Mouse (Mus musculus) forebrain, embryonic 14.5 days (tissue): ENCODE data around the gene Trim37. TPM values are rescaled to one million over a fixed set of nuclear protein-coding genes. Genes with fewer than 3 reads are reported as not detected.

ENCODE experiments used
- ATAC-seq: fragments of 200-750 bp; cut with Nextera tagmentation; 2 replicates; pipeline ENCODE4 v1.8.0; 2017; ENCODE audit warnings: mild to moderate bottlenecking, moderate library complexity
- DNase-seq: peaks from one replicate; pipeline ENCODE4 v3.0.0-alpha.2; 2015; ENCODE audit warnings: low spot score
- H3K27ac ChIP-seq: fragments of 300-500 bp; sonication (generic); 2 replicates; pipeline ENCODE4 v1.5.1; 2014; ENCODE audit warnings: low read depth, mild to moderate bottlenecking, control low read depth, low read length, moderate library complexity
- H3K27me3 ChIP-seq: fragments of 300-500 bp; sonication (generic); replicated peaks from 2 replicates; pipeline ENCODE4 v1.6.1; 2014; ENCODE audit warnings: low read length, control low read depth, mixed read lengths; ENCODE audit not compliant: control insufficient read depth, insufficient read depth
- H3K36me3 ChIP-seq: fragments of 300-500 bp; sonication (generic); 2 replicates; pipeline ENCODE4 v1.6.1; 2014; ENCODE audit warnings: low read length, control low read depth; ENCODE audit not compliant: control insufficient read depth, insufficient read depth
- H3K4me1 ChIP-seq: fragments of 300-500 bp; sonication (generic); 2 replicates; pipeline ENCODE4 v1.6.1; 2014; ENCODE audit warnings: antibody characterized with exemption, low read length, control low read depth; ENCODE audit not compliant: control insufficient read depth, insufficient read depth
- H3K4me2 ChIP-seq: fragments of 300-500 bp; sonication (generic); 2 replicates; pipeline ENCODE4 v1.6.1; 2014; ENCODE audit warnings: mild to moderate bottlenecking, control low read depth, low read length
- H3K4me3 ChIP-seq: fragments of 300-500 bp; sonication (generic); 2 replicates; pipeline ENCODE4 v1.5.1; 2014; ENCODE audit warnings: low read depth, low read length, control low read depth
- H3K9ac ChIP-seq: fragments of 300-500 bp; sonication (generic); 2 replicates; pipeline ENCODE4 v1.6.1; 2014; ENCODE audit warnings: mild to moderate bottlenecking, low read length, control low read depth, moderate library complexity
- H3K9me3 ChIP-seq: fragments of 300-500 bp; sonication (generic); replicated peaks from 2 replicates; pipeline ENCODE4 v1.6.1; 2016; ENCODE audit warnings: low read length, control low read depth, mixed read lengths; ENCODE audit not compliant: control insufficient read depth
- WGBS: fragments of 180-500 bp; shearing (Covaris S2); extraction: QIAGEN DNeasy Blood & Tissue Kit; methylation state at CpG from one replicate; pipeline ENCODE4 v1.1.7; 2014; 5-methylcytosine and 5-hydroxymethylcytosine counted together
- polyA plus RNA-seq: library from polyadenylated mRNA; unstranded; fragments of >200 nt; fragmentation: Nextera tagmentation; extraction: Ambion mirVana; gene quantifications from 2 replicates; pipeline ENCODE4 v1.2.1, GENCODE M21; 2014

Gene Trim37
- polyA plus RNA-seq, 1 experiment from 2014 or later, result 88.1 TPM

GRCm38 (mm10) chr11:87175031-87175430 lies 48.2 kb downstream of the Trim37 start:
- Histone ChIP-seq H3K4me2 (no peak overlapping the region), H3K9ac (no peak overlapping the region), H3K9me3 (no peaks in the 10 kb centered on the region), H3K36me3 (peaks cover 34% of the 10 kb centered on the region), H3K27ac (no peak overlapping the region), H3K27me3 (no peaks in the 10 kb centered on the region), H3K4me1 (no peaks in the 10 kb centered on the region), H3K4me3 (no peak overlapping the region)
- 97% methylated on average over 4 of the region's 4 CpGs for WGBS
- ATAC-seq (no peak), DNase-seq (no peak)

GRCm38 (mm10) chr11:87212313-87212712 lies 85.4 kb downstream of the Trim37 start:
- WGBS, result 86% methylated on average over 5 of the region's 5 CpGs

GRCm38 (mm10) chr11:87222686-87223085 lies 95.8 kb downstream of the Trim37 start:
- no peaks in the 10 kb centered on the region for H3K27me3 ChIP-seq
- no peaks in the 10 kb centered on the region for H3K4me1 ChIP-seq
- H3K9ac ChIP-seq, result no peak overlapping the region
- ATAC-seq (no peak), DNase-seq (no peak)
- H3K9me3 ChIP-seq, result no peaks in the 10 kb centered on the region
- 89% methylated on average over 3 of the region's 3 CpGs for WGBS
- H3K36me3 ChIP-seq, result peaks cover 47% of the 10 kb centered on the region
- no peak overlapping the region for H3K4me2 ChIP-seq
- no peak overlapping the region for H3K4me3 ChIP-seq
- H3K27ac ChIP-seq, result no peak overlapping the region

More at GRCm38 (mm10) chr11:87212313-87212712, 85.4 kb downstream of the Trim37 start:
- H3K27ac ChIP-seq, result no peak overlapping the region
- H3K4me1 ChIP-seq, result no peaks in the 10 kb centered on the region
- DNase-seq (no peak), ATAC-seq (no peak)
- H3K4me2 ChIP-seq, result no peak overlapping the region
- no peak overlapping the region for H3K4me3 ChIP-seq
- peaks cover 42% of the 10 kb centered on the region for H3K36me3 ChIP-seq
- no peak overlapping the region for H3K9ac ChIP-seq
- no peaks in the 10 kb centered on the region for H3K27me3 ChIP-seq
- no peaks in the 10 kb centered on the region for H3K9me3 ChIP-seq

- H3K4me1 ChIP-seq, result no peaks in the 10 kb centered on the region
- no peak overlapping the region for H3K4me3 ChIP-seq
- H3K4me2 ChIP-seq, result no peak overlapping the region
- no peaks in the 10 kb centered on the region for H3K9me3 ChIP-seq
- no peak overlapping the region for H3K27ac ChIP-seq
- ATAC-seq (no peak), DNase-seq (no peak)
- WGBS, result 80% methylated on average over 5 of the region's 5 CpGs
- H3K27me3 ChIP-seq, result no peaks in the 10 kb centered on the region
- H3K36me3 ChIP-seq, result peaks cover 45% of the 10 kb centered on the region
- no peak overlapping the region for H3K9ac ChIP-seq
Observed at GRCm38 (mm10) chr11:87227056-87227455, 100.2 kb downstream of the Trim37 start.

- Histone ChIP-seq H3K4me2 (no peak overlapping the region), H3K4me3 (no peak overlapping the region), H3K9ac (no peak overlapping the region), H3K9me3 (no peaks in the 10 kb centered on the region), H3K27me3 (no peaks in the 10 kb centered on the region), H3K36me3 (peaks cover 38% of the 10 kb centered on the region), H3K4me1 (no peaks in the 10 kb centered on the region), H3K27ac (no peak overlapping the region)
- 94% methylated on average over 5 of the region's 5 CpGs for WGBS
- ATAC-seq (no peak), DNase-seq (no peak)
Observed at GRCm38 (mm10) chr11:87233377-87233776, 106.5 kb downstream of the Trim37 start.

GRCm38 (mm10) chr11:87234743-87235485 lies 108.0 kb downstream of the Trim37 start:
- Histone ChIP-seq H3K4me3 (no peak overlapping the region), H3K9me3 (no peaks in the 10 kb centered on the region), H3K27me3 (no peaks in the 10 kb centered on the region), H3K36me3 (peaks cover 35% of the 10 kb centered on the region), H3K27ac (no peak overlapping the region), H3K4me2 (no peak overlapping the region), H3K4me1 (no peaks in the 10 kb centered on the region), H3K9ac (no peak overlapping the region)
- DNase-seq (no peak), ATAC-seq (no peak)
- WGBS, result 92% methylated on average over 12 of the region's 12 CpGs

- WGBS, result 81% methylated on average over 5 of the region's 5 CpGs
Observed at GRCm38 (mm10) chr11:87235486-87235872, 108.6 kb downstream of the Trim37 start.

GRCm38 (mm10) chr11:87238891-87239530 lies 112.1 kb downstream of the Trim37 start:
- 82% methylated on average over 7 of the region's 7 CpGs for WGBS
- Histone ChIP-seq H3K4me1 (no peaks in the 10 kb centered on the region), H3K9ac (no peak overlapping the region), H3K4me3 (no peak overlapping the region), H3K36me3 (peaks cover 35% of the 10 kb centered on the region), H3K27me3 (no peaks in the 10 kb centered on the region), H3K9me3 (no peaks in the 10 kb centered on the region), H3K4me2 (no peak overlapping the region), H3K27ac (no peak overlapping the region)
- no peak for ATAC-seq
- no peak for DNase-seq

More at GRCm38 (mm10) chr11:87235486-87235872, 108.6 kb downstream of the Trim37 start:
- Histone ChIP-seq H3K9ac (no peak overlapping the region), H3K27ac (no peak overlapping the region), H3K9me3 (no peaks in the 10 kb centered on the region), H3K4me3 (no peak overlapping the region), H3K4me1 (no peaks in the 10 kb centered on the region), H3K36me3 (peaks cover 36% of the 10 kb centered on the region), H3K27me3 (no peaks in the 10 kb centered on the region), H3K4me2 (no peak overlapping the region)
- no peak for DNase-seq
- ATAC-seq, result no peak
